12 mouse cellular contexts compared by ENCODE assay signal in the genomic region with DNA sequence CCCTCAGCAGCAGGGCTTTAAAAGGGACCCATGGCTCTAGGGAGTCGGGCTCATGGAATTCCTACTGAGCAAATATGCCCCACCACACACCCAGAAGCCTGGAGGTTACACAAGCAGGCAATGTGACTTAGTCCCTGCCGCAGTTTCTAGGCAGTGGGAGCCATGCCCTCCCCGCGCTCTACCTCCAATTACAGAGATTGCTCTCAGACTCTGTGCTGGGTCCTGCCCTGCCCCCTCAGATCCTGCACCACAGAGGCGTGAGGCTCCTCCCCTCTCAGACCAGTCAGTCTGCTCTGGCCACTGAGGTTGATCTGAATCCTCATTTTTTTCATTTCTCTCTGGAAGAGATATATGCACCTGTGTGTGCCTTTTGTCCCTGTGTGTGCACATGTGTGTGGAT. TPM values are rescaled to one million over a fixed set of nuclear protein-coding genes. Genes with fewer than 3 reads are reported as not detected.
A peak's percentile ranks its signal among the peaks of the same experiment; 100 is the strongest.
DNase-seq lines count a peak whose midpoint lies in the region; ATAC-seq and TF ChIP-seq lines count a peak whose summit lies in the region.
"Had no signal": no experiment of that assay in that cellular context is flagged by ENCODE, and none has a peak within 500 bp of the region (broad histone marks: within the 10 kb centered on the region; RNA-seq: fewer than 3 reads in every experiment).

No protein-coding gene starts in this region.

- H3K4me1 ChIP-seq in kidney, embryonic 14.5 days (ENCODE audit: control insufficient read depth, insufficient read depth, low read length): peaks cover 6% of the 10 kb centered on the region; the same call in 1 of the 2 replicates
- no peaks in the 10 kb centered on the region for H3K4me1 ChIP-seq in hindbrain, embryonic 16.5 days (ENCODE audit: control insufficient read depth, insufficient read depth, low read depth, low read length)
- H3K4me1 ChIP-seq in midbrain, postnatal 0 days (ENCODE audit: insufficient read depth, low read length): no peaks in the 10 kb centered on the region

- H3K9me3 ChIP-seq in kidney, embryonic 14.5 days (ENCODE audit: control insufficient read depth, low read length): no peaks in the 10 kb centered on the region
- no peaks in the 10 kb centered on the region for H3K9me3 ChIP-seq in hindbrain, embryonic 16.5 days (ENCODE audit: control insufficient read depth, low read length)
- H3K9me3 ChIP-seq in midbrain, postnatal 0 days (ENCODE audit: low read length): no peaks in the 10 kb centered on the region

- H3K9ac ChIP-seq in kidney, embryonic 14.5 days (ENCODE audit: low read depth, low read length): no peak overlapping the region
- no peak overlapping the region for H3K9ac ChIP-seq in hindbrain, embryonic 16.5 days (ENCODE audit: low read depth, low read length)
- no peak overlapping the region for H3K9ac ChIP-seq in midbrain, postnatal 0 days (replicated peaks; ENCODE audit: low read length, poor library complexity, severe bottlenecking)

- no peak for TF ChIP-seq CTCF in midbrain, postnatal 0 days (IDR thresholded peaks at IDR 0.05)

- no peaks in the 10 kb centered on the region for H3K36me3 ChIP-seq in kidney, embryonic 14.5 days (ENCODE audit: control insufficient read depth, insufficient read depth, low read length)
- H3K36me3 ChIP-seq in hindbrain, embryonic 16.5 days (ENCODE audit: control insufficient read depth, insufficient read depth, low read length): 0 out of 2 replicates have a peak, but pooled peaks cover under 1% of the 10 kb centered on the region
- H3K36me3 ChIP-seq in midbrain, postnatal 0 days (ENCODE audit: insufficient read depth, low read length): no peaks in the 10 kb centered on the region
- H3K36me3 ChIP-seq: G1E had no signal

- DNase-seq in kidney, adult 8-10 months: no peak
- no peak for DNase-seq in midbrain, postnatal 0 days (ENCODE audit: low spot score)
- DNase-seq in layer of hippocampus, adult 8-10 months (ENCODE audit: low spot score in 2 of 2): no peak
- DNase-seq in right cerebral cortex, adult 18-20 months: no peak
- DNase-seq in frontal cortex, postnatal 25 days (ENCODE audit: low spot score in 2 of 2): no peak
- DNase-seq: cerebellum, adult 2 months; heart, adult 18-20 months; layer of hippocampus, postnatal 36 days had no signal

- no peak overlapping the region for H3K27ac ChIP-seq in kidney, embryonic 14.5 days (ENCODE audit: low read depth, low read length)
- H3K27ac ChIP-seq in hindbrain, embryonic 16.5 days (ENCODE audit: low read depth, low read length): no peak overlapping the region
- H3K27ac ChIP-seq in midbrain, postnatal 0 days (ENCODE audit: low read depth, low read length): no peak overlapping the region

- no peak overlapping the region for H3K4me3 ChIP-seq in kidney, embryonic 14.5 days (ENCODE audit: low read length)
- H3K4me3 ChIP-seq in hindbrain, embryonic 16.5 days (ENCODE audit: low read length): no peak overlapping the region
- no peak overlapping the region for H3K4me3 ChIP-seq in midbrain, postnatal 0 days (ENCODE audit: low read depth, low read length)

- no peaks in the 10 kb centered on the region; the same call in 1 of the 2 replicates for H3K27me3 ChIP-seq in kidney, embryonic 14.5 days (ENCODE audit: control insufficient read depth, insufficient read depth, low read length)
- no peaks in the 10 kb centered on the region for H3K27me3 ChIP-seq in hindbrain, embryonic 16.5 days (replicated peaks; ENCODE audit: control insufficient read depth, insufficient read depth, low read length)
- no peaks in the 10 kb centered on the region for H3K27me3 ChIP-seq in midbrain, postnatal 0 days (ENCODE audit: insufficient read depth, low read length)

- no peak overlapping the region for H3K4me2 ChIP-seq in kidney, embryonic 14.5 days (replicated peaks; ENCODE audit: low read depth, low read length)
- H3K4me2 ChIP-seq in hindbrain, embryonic 16.5 days (ENCODE audit: low read length): no peak overlapping the region
- no peak overlapping the region for H3K4me2 ChIP-seq in midbrain, postnatal 0 days (ENCODE audit: low read depth, low read length, poor library complexity, severe bottlenecking)

- WGBS in kidney, embryonic 14.5 days: 3% methylated on average over 5 of the region's 5 CpGs
- WGBS in hindbrain, embryonic 16.5 days: 3% methylated on average over 5 of the region's 5 CpGs
- 17% methylated on average over 5 of the region's 5 CpGs for WGBS in midbrain, postnatal 0 days

- ATAC-seq in kidney, embryonic 14.5 days (ENCODE audit: low FRiP score, low TSS enrichment): peak; percentile 78; the same call in 1 of the 2 replicates
- peak; percentile 64 for ATAC-seq in common myeloid progenitor, adult 5-6 weeks (replicated peaks; ENCODE audit: low read depth, poor library complexity, severe bottlenecking)
- ATAC-seq in hindbrain, embryonic 16.5 days: peak; percentile 53; the same call in 1 of the 2 replicates
- ATAC-seq in midbrain, postnatal 0 days (ENCODE audit: low FRiP score): 0 out of 2 replicates have a peak, but pooled peaks have one; percentile 23

RNA-seq across cellular contexts. Expression of a gene that starts 14.6 kb away (rescaled TPM):
- 0.04 TPM in 1 of 2 replicates, not detected in the other for polyA plus RNA-seq in kidney, embryonic 14.5 days (2014; fragmentation: Nextera tagmentation; extraction: Ambion mirVana)
- not detected in 2 replicates for total RNA-seq in common myeloid progenitor, adult 5-6 weeks (2017)
- 9.4 and 12.5 TPM in 2 replicates for polyA plus RNA-seq in hindbrain, embryonic 16.5 days (2015; fragmentation: Nextera tagmentation; extraction: Ambion mirVana)
- 24.3 and 25.9 TPM in 2 replicates for total RNA-seq in midbrain, postnatal 0 days (2014; rRNA removed)
- polyA plus RNA-seq in midbrain, postnatal 0 days (2015; fragmentation: Nextera tagmentation; extraction: Ambion mirVana): 13.6 and 14.6 TPM in 2 replicates
- 100 to 1,000 TPM in 2 of 4 experiments, 10 to 100 TPM in 2; 71.1 to 105 (median 89.3) TPM for total RNA-seq in layer of hippocampus, adult 8-10 months (2022)
- polyA plus RNA-seq: G1E had no signal

RNA-seq across cellular contexts. Expression of a gene that starts 59.5 kb away (rescaled TPM):
- 41.3 and 45.2 TPM in 2 replicates for polyA plus RNA-seq in kidney, embryonic 14.5 days (2014; fragmentation: Nextera tagmentation; extraction: Ambion mirVana)
- total RNA-seq in common myeloid progenitor, adult 5-6 weeks (2017): 30.4 and 40.7 TPM in 2 replicates
- 21.2 and 22.2 TPM in 2 replicates for polyA plus RNA-seq in hindbrain, embryonic 16.5 days (2015; fragmentation: Nextera tagmentation; extraction: Ambion mirVana)
- 13.0 and 22.2 TPM in 2 replicates for total RNA-seq in midbrain, postnatal 0 days (2014; rRNA removed)
- 16.5 and 20.6 TPM in 2 replicates for polyA plus RNA-seq in midbrain, postnatal 0 days (2015; fragmentation: Nextera tagmentation; extraction: Ambion mirVana)
- total RNA-seq in layer of hippocampus, adult 8-10 months (2022): 10 to 100 TPM; 31.6 to 35.1 (median 32.7) TPM

Comparison
In these comparisons a context has a peak if more than half of its experiments do, and no peak if none do; other contexts are left out.
1. ATAC-seq: peak in every context shown above with its lines; median percentile 78 in kidney, embryonic 14.5 days; 64 in common myeloid progenitor, adult 5-6 weeks; 53 in hindbrain, embryonic 16.5 days; 23 in midbrain, postnatal 0 days.
2. RNA of a gene that starts 14.6 kb away (total RNA-seq): 71.1 to 105 TPM in layer of hippocampus, adult 8-10 months and 24.3 to 25.9 TPM in midbrain, postnatal 0 days; not detected in common myeloid progenitor, adult 5-6 weeks; every median in the first group is over 10 times any median in the second.